Mouse (Mus musculus) olfactory bulb, adult 2 months (tissue): ENCODE measurements around the gene Pmpca.

Source experiments
- CTCF ChIP-seq: fragments of 200-500 bp; IDR thresholded peaks from 2 replicates; pipeline ENCODE4 v1.5.1; 2012; ENCODE audit warnings: low read depth, mild to moderate bottlenecking, low read length, moderate library complexity; ENCODE audit not compliant: insufficient read depth
- POLR2A ChIP-seq: fragments of 200-500 bp; IDR thresholded peaks from 2 replicates; pipeline ENCODE4 v1.6.1; 2012; ENCODE audit warnings: mild to moderate bottlenecking, low read depth, low read length, moderate library complexity; ENCODE audit not compliant: insufficient read depth

- TF ChIP-seq POLR2A: no peak
- no peak for TF ChIP-seq CTCF
These were observed 47.6 kb upstream of the Pmpca start for GRCm38 (mm10) chr2:26341510-26341981.
